Mouse (Mus musculus): ENCODE results near the gene Sept1.

- TF ChIP-seq POLR2A (IDR thresholded peaks at IDR 0.05; ENCODE audit: control insufficient read depth, low read depth, low read length) (no peak), CTCF (IDR thresholded peaks at IDR 0.05; ENCODE audit: control insufficient read depth, insufficient read depth, insufficient replicate concordance, low read depth, low read length) (no peak)
These were observed 43.6 kb upstream of the Sept1 start for GRCm38 (mm10) chr7:127276519-127276961.
